Mouse (Mus musculus) ZHBTc4 (cell line): ENCODE measurements around the gene Chrna7.

Source experiments
- DNase-seq: peaks from one replicate; pipeline ENCODE4 v3.0.0-alpha.2; 2011; ENCODE audit warnings: low read depth, low spot score

Gene Chrna7

DNA sequence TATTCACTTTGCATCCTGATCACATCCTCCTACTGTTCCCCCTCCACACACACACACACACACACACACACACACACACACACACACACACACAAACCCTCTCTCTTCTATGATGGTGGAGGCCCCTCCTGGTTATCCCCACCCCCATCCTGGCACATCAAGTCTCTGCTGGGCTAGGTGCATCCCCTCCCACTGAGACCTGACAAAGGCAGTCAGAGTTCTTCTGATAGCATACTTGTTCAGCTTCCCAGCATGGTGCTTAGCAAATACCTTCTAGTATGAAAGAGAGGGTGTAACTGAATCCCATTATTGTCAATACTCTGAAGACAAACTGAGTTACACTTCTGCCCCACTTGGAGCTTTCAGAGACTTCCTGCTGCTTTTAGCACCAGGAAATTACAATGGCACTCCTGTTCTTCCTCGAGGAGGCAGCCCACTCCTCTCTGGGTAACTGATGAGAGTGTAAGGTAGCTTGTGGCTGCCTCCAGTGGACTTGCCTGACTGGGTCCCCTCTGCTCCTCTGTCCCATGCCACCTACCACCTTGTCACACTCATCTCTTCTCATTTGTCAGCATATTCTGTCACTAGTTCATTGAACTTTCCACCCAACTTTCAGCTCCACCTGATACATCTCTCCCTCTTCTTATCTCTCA is 127.9 kb downstream of the Chrna7 start:
- peak; percentile 70 for DNase-seq

GRCm38 (mm10) chr7:63060996-63061395 is 151.4 kb downstream of the Chrna7 start:
- DNase-seq = no peak
